Mouse (Mus musculus) olfactory bulb, adult 2 months (tissue): Measurements from ENCODE around the gene Akap9. TPM values are rescaled to one million over a fixed set of nuclear protein-coding genes. Genes with fewer than 3 reads are reported as not detected.

Experiments
- H3K27ac ChIP-seq: fragments of 200-500 bp; 2 replicates; pipeline ENCODE4 v1.5.1; 2012; ENCODE audit warnings: low read depth, low read length; ENCODE audit not compliant: insufficient read depth
- H3K4me1 ChIP-seq: fragments of 200-500 bp; 2 replicates; pipeline ENCODE4 v1.6.1; 2012; ENCODE audit warnings: low read length; ENCODE audit not compliant: control insufficient read depth, insufficient read depth
- H3K4me3 ChIP-seq: fragments of 200-500 bp; 2 replicates; pipeline ENCODE4 v1.5.1; 2012; ENCODE audit warnings: mild to moderate bottlenecking, low read depth, low read length, moderate library complexity; ENCODE audit not compliant: insufficient read depth
- CTCF ChIP-seq: fragments of 200-500 bp; IDR thresholded peaks from 2 replicates; pipeline ENCODE4 v1.5.1; 2012; ENCODE audit warnings: low read depth, mild to moderate bottlenecking, low read length, moderate library complexity; ENCODE audit not compliant: insufficient read depth
- POLR2A ChIP-seq: fragments of 200-500 bp; IDR thresholded peaks from 2 replicates; pipeline ENCODE4 v1.6.1; 2012; ENCODE audit warnings: mild to moderate bottlenecking, low read depth, low read length, moderate library complexity; ENCODE audit not compliant: insufficient read depth
- WGBS: fragments of 180-500 bp; shearing (Covaris S2); methylation state at CpG from one replicate; pipeline ENCODE4 v1.1.7; 2018; 5-methylcytosine and 5-hydroxymethylcytosine counted together
- polyA plus RNA-seq: library from polyadenylated mRNA; stranded (reverse); fragments of >200 nt; gene quantifications from 2 replicates; pipeline ENCODE4 v1.2.4, GENCODE M21; 2012; ENCODE audit warnings: low replicate concordance; ENCODE audit not compliant: missing spikeins, insufficient read depth, insufficient read length

The Akap9 gene
- polyA plus RNA-seq, 1 experiment: 166 TPM

DNA sequence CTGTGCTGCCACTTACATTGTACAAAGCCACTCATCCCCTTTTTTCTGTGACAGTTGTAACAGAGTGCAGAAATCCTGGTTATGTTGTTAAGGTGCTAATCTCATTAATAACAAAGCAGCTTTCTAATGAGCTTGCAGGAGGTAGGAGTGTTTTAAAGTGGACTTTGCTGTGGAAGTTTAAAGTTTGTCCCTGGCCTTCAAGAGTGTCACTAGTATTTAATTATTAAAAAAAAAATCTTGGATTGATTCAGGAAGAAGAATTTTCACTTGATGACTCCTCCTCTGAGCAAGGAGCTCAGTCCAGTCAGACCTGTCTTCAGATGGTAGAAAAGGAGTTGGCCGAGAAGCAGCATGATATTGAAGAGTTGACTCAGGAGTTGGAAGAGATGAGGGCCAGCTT, 26.7 kb downstream of the Akap9 start:
- 86% methylated on average over 1 of the region's 1 CpGs for WGBS
- Histone ChIP-seq H3K4me1 (no peaks in the 10 kb centered on the region), H3K27ac (no peak overlapping the region), H3K4me3 (no peak overlapping the region)
- no peak for TF ChIP-seq CTCF
- TF ChIP-seq POLR2A: no peak

DNA sequence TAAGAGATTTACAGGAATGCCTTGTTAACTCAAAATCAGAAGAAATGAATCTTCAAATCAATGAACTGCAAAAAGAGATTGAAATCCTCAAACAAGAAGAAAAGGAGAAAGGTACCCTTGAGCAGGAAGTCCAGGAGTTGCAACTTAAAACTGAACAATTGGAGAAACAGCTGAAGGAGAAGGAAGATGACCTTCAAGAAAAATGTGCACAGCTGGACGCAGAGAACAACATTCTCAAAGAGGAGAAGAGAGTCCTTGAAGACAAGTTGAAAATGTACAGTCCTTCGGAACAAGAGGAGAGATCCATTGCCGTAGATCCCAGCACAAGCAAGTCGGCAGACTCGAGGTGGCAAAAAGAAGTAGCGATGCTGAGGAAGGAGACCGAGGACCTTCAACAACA, 33.4 kb downstream of the Akap9 start:
- H3K4me1 ChIP-seq: no peaks in the 10 kb centered on the region
- no peak overlapping the region for H3K27ac ChIP-seq
- WGBS: 97% methylated on average over 7 of the region's 7 CpGs
- no peak for TF ChIP-seq POLR2A
- no peak for TF ChIP-seq CTCF
- no peak overlapping the region for H3K4me3 ChIP-seq

DNA sequence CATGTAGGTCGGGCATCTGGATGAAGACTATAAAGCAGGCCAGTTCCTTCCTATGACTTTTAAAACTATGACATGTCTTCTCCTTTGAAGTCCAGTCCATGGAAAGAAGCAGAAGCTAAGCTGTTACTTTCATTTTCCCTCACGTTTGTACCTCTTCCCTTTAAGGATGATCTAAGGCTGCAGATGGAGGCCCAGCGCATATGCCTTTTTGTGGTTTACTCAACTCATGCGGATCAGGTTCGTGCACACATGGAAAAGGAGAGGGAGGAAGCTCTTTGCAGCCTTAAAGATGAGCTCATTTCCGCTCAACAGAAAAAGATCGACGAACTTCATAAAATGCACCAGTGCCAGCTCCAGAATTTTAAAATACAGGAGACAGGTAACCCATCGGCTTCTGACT, 40.6 kb downstream of the Akap9 start:
- no peaks in the 10 kb centered on the region for H3K4me1 ChIP-seq
- 93% methylated on average over 9 of the region's 9 CpGs for WGBS
- H3K4me3 ChIP-seq: no peak overlapping the region
- no peak overlapping the region for H3K27ac ChIP-seq
- TF ChIP-seq POLR2A (no peak), CTCF (no peak)

DNA sequence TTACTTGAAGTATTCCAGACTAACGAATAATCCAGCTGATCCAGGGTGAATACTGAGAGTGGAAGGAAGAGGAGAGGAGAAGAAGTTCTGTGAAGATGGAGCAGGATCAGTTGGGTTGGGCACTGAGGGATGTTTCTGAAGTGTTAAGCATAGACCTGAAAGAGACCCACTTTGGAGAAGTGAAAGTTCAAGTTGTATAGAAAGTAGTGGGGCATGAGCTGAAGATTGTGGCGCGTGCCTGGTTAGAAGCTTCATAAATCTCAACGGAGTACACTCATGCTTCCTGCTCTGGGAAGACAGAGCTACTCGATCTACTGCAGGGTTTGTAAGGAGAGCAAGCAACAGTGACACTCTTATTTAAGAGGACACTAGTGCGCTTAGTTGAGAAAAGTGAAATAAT, 41.3 kb downstream of the Akap9 start:
- WGBS: 98% methylated on average over 6 of the region's 6 CpGs
- Histone ChIP-seq H3K4me1 (no peaks in the 10 kb centered on the region), H3K27ac (no peak overlapping the region), H3K4me3 (no peak overlapping the region)
- no peak for TF ChIP-seq CTCF
- no peak for TF ChIP-seq POLR2A

DNA sequence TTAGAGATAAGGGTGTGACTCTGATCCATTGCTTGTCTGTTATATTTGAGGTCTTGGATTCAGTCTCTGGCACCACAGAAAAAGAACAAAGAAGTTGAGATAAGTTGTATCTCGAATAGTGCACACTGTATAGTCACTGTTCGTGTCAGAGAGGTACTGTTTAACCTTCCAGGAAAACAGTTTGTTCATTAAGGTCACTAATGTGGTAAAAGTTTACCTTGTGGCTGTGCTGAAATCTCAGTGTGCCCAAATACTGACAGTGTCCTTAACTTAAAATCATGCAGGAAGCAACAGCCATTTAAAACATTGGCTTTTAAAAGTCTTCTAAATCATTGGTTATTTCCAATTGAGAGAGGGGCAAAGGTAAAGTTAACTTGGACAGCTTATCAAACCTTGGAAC, 43.1 kb downstream of the Akap9 start:
- no peak overlapping the region for H3K27ac ChIP-seq
- TF ChIP-seq CTCF (no peak), POLR2A (no peak)
- H3K4me3 ChIP-seq: no peak overlapping the region
- no peaks in the 10 kb centered on the region for H3K4me1 ChIP-seq
- 88% methylated on average over 2 of the region's 2 CpGs for WGBS

DNA sequence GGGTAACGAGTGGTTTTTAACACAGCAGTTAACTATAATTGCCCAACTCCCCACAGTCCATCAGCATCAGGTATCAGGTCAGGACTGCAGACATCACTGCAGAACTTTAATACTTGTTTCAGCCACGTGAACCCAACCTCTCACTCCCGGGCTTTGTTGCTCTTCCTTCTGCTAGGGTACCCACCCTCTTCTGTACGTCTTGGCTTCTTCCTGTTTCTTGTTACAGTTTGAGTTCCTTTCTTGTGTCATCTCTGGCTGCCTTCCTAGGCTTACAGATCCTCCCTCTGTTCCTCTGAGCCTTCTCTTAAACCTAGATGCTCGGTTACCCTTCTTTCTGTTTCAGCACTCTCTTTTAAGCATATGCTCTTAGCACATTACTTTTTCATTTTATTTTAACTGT, 45.9 kb downstream of the Akap9 start:
- TF ChIP-seq CTCF (no peak), POLR2A (no peak)
- Histone ChIP-seq H3K4me3 (no peak overlapping the region), H3K27ac (no peak overlapping the region), H3K4me1 (no peaks in the 10 kb centered on the region)
- WGBS: 72% methylated on average over 5 of the region's 5 CpGs

DNA sequence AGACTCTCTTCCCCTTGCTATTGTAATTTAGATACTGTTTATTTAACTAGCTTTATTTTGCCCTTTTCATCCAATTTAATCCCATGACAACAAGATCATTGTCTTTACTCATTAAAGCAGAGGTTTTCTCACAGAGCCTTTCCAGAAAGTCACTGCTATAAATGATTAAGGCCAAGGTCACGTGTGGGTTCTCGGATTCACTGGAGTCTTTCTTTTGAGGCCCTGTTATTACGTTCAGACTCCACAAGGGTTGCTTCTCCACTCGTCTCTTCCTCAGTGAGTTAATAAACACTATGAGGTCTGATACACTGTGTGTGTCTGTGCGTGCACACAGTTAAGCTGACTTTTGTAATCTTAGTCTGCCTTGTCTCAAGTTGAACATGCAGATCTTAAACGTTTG, 47.0 kb downstream of the Akap9 start:
- Histone ChIP-seq H3K4me3 (no peak overlapping the region), H3K27ac (no peak overlapping the region), H3K4me1 (no peaks in the 10 kb centered on the region)
- no peak for TF ChIP-seq CTCF
- no peak for TF ChIP-seq POLR2A
- WGBS: 48% methylated on average over 6 of the region's 6 CpGs

DNA sequence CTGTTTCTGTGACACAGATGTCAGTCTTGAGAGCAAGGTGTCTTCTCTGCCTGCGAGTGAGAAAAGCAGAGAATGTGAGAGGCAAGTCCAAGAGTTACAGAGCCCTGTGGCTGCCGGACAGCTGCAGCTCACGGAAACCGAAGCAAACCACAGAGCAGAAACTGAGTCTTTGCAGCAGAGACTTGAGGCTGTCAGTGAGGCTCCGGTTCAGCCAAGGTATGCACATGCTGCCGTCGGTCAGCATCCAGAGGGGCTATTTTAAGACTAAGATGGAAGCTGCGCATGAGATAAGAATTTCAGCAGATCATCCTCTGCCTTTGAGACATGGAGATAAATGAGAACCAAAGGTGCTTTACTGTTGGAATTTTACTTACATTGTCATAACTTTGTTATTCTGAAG, 48.3 kb downstream of the Akap9 start:
- TF ChIP-seq POLR2A (no peak), CTCF (no peak)
- WGBS: 90% methylated on average over 8 of the region's 8 CpGs
- Histone ChIP-seq H3K4me1 (no peaks in the 10 kb centered on the region), H3K4me3 (no peak overlapping the region), H3K27ac (no peak overlapping the region)

DNA sequence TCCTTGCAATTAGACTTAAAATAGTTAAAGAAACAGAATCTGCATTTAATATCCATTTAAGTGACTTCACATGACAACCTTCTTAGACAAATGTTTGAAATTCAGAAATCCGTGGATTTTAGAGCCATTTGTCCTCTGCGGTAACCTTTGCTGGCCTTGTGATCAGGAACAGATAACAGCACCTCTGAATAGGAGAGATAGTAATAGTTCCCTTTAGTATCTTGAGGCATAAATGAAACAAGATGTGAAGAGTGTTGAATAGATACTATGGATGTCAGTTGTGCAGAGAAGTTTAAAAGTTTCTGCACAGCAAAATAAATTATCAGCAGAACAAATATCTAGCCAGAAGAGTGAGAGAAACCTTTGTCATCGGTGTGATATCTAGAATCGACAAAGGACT, 50.0 kb downstream of the Akap9 start:
- no peaks in the 10 kb centered on the region for H3K4me1 ChIP-seq
- no peak overlapping the region for H3K27ac ChIP-seq
- WGBS: 96% methylated on average over 4 of the region's 4 CpGs

DNA sequence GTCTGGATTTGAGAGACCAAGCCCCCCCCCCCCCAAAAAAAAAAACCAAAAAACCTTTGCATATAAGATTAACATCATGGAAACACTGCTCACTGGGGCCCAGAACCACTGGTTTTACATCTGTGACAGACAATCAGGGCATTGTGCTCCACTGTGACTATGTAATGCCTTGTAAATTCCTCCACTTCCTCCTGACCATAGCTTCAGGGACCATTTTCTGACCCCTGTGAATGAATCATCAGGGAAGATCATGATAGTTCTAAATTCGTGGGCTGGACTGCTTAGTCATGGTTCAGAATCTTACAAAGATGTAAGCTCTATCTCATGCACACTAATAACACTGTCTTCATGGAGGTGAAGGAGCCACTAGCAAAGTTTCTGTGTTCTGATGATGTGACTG, 61.8 kb downstream of the Akap9 start:
- Histone ChIP-seq H3K4me3 (no peak overlapping the region), H3K4me1 (no peaks in the 10 kb centered on the region), H3K27ac (no peak overlapping the region)
- WGBS: 64% methylated on average over 1 of the region's 1 CpGs
- TF ChIP-seq POLR2A (no peak), CTCF (no peak)

More for the DNA sequence above, 50.0 kb downstream of the Akap9 start:
- TF ChIP-seq CTCF (no peak), POLR2A (no peak)
- H3K4me3 ChIP-seq: no peak overlapping the region
